Mouse (Mus musculus) right cerebral cortex, postnatal 36 days (tissue): Measurements from ENCODE around the gene Ccdc153.

Experiments
- DNase-seq, 2 experiments: peaks; one replicate each; pipeline ENCODE4 v3.0.0; 2022; ENCODE audit warnings: low spot score in 2 of 2, mixed read lengths in 1 of 2

The Ccdc153 gene

GRCm38 (mm10) chr9:44240911-44241310, 435 bp downstream of the Ccdc153 start:
- DNase-seq = no peak

GRCm38 (mm10) chr9:44241418-44241817, 942 bp downstream of the Ccdc153 start:
- DNase-seq = no peak

- no peak for DNase-seq
These were observed 3.1 kb downstream of the Ccdc153 start for GRCm38 (mm10) chr9:44243621-44244020.

- DNase-seq = no peak
These were observed 7.4 kb downstream of the Ccdc153 start for GRCm38 (mm10) chr9:44247907-44248306.

GRCm38 (mm10) chr9:44249181-44250146, 9.0 kb downstream of the Ccdc153 start:
- peak in 1 of 2 experiments; percentile 39 for DNase-seq

GRCm38 (mm10) chr9:44250445-44250844, 10.0 kb downstream of the Ccdc153 start:
- no peak for DNase-seq

- no peak for DNase-seq
These were observed 10.8 kb downstream of the Ccdc153 start, which contains the start of gene Pdzd3 for GRCm38 (mm10) chr9:44251314-44251713. TSS of gene Pdzd3 (minus strand) at chr9:44251471.

GRCm38 (mm10) chr9:44253441-44253840, 13.0 kb downstream of the Ccdc153 start:
- DNase-seq = no peak

GRCm38 (mm10) chr9:44254508-44255135, 14.1 kb downstream of the Ccdc153 start:
- DNase-seq = no peak

GRCm38 (mm10) chr9:44255136-44255521, 14.7 kb downstream of the Ccdc153 start:
- DNase-seq = no peak

- no peak for DNase-seq
These were observed 15.7 kb downstream of the Ccdc153 start for GRCm38 (mm10) chr9:44256213-44256612.

GRCm38 (mm10) chr9:44259014-44259413, 18.5 kb downstream of the Ccdc153 start:
- DNase-seq = no peak

- no peak for DNase-seq
These were observed 20.9 kb downstream of the Ccdc153 start for GRCm38 (mm10) chr9:44261388-44261787.

- peak in 1 of 2 experiments; percentile 52 for DNase-seq
These were observed 26.2 kb downstream of the Ccdc153 start for GRCm38 (mm10) chr9:44266478-44267226.

- no peak for DNase-seq
These were observed 27.0 kb downstream of the Ccdc153 start for GRCm38 (mm10) chr9:44267319-44268026.

GRCm38 (mm10) chr9:44268027-44268360, 27.5 kb downstream of the Ccdc153 start:
- DNase-seq = peak; percentile 57 to 64

GRCm38 (mm10) chr9:44268432-44268831, 28.0 kb downstream of the Ccdc153 start, which contains the start of gene Nlrx1:
TSS of gene Nlrx1 (minus strand) at chr9:44268599.
- no peak for DNase-seq

- no peak for DNase-seq
These were observed 28.6 kb downstream of the Ccdc153 start for GRCm38 (mm10) chr9:44269077-44269476.

- DNase-seq = no peak
These were observed 29.5 kb downstream of the Ccdc153 start for GRCm38 (mm10) chr9:44269973-44270372.

GRCm38 (mm10) chr9:44283183-44283582, 42.7 kb downstream of the Ccdc153 start:
- no peak for DNase-seq

GRCm38 (mm10) chr9:44286256-44286850, 45.9 kb downstream of the Ccdc153 start:
- no peak for DNase-seq
